Mouse (Mus musculus) cortical plate, adult 2 months (tissue): ENCODE measurements around the gene Miox.

Experiments
- CTCF ChIP-seq: fragments of 200-500 bp; IDR thresholded peaks from 2 replicates; pipeline ENCODE4 v1.5.1; 2011; ENCODE audit warnings: mild to moderate bottlenecking, control low read depth, low read length; ENCODE audit not compliant: insufficient read depth; ENCODE audit errors: extremely low read depth
- POLR2A ChIP-seq: fragments of 200-500 bp; IDR thresholded peaks from 2 replicates; pipeline ENCODE4 v1.6.1; 2011; ENCODE audit warnings: mild to moderate bottlenecking, low read length, control low read depth; ENCODE audit not compliant: insufficient read depth; ENCODE audit errors: extremely low read depth

GRCm38 (mm10) chr15:89297695-89298094 is 36.5 kb upstream of the Miox start:
- TF ChIP-seq CTCF = no peak
- no peak for TF ChIP-seq POLR2A
